Mouse (Mus musculus) ES-E14 (cell line): ENCODE measurements at regions not wholly inside any gene's neighbourhood (a gene's known extent, or its start where the extent isn't known, plus 50 kb on each side); places are given as distances from the start of the nearest gene placed in this dataset.

ENCODE experiments used
- DNase-seq: peaks from one replicate; pipeline ENCODE4 v3.0.0-alpha.2; 2013; ENCODE audit warnings: low read depth, low spot score
- H3K27ac ChIP-seq: 2 replicates; pipeline ENCODE4 v1.5.1; 2012; ENCODE audit warnings: low read depth, mild to moderate bottlenecking, low read length, moderate library complexity, mixed read lengths; ENCODE audit not compliant: poor library complexity, insufficient read depth, severe bottlenecking
- H3K36me3 ChIP-seq: 2 replicates; pipeline ENCODE4 v1.6.1; 2012; ENCODE audit warnings: mild to moderate bottlenecking, low read length, moderate library complexity, mixed read lengths; ENCODE audit not compliant: control insufficient read depth, poor library complexity, insufficient read depth, severe bottlenecking
- H3K4me1 ChIP-seq, 2 experiments: fragments of 150-350 bp in 1 of 2; sonication (generic) in 1 of 2; 2 replicates each; pipeline ENCODE4 v1.6.1; 2012; ENCODE audit warnings: low read length in 2 of 2, mild to moderate bottlenecking in 1 of 2, mixed read lengths in 1 of 2; ENCODE audit not compliant: control insufficient read depth in 2 of 2, insufficient read depth in 2 of 2, poor library complexity in 1 of 2
- H3K4me3 ChIP-seq, 2 experiments: fragments of 150-350 bp in 1 of 2; sonication (generic) in 1 of 2; 2 replicates each; pipeline ENCODE4 v1.5.1; 2012; ENCODE audit warnings: low read length in 2 of 2, low read depth in 1 of 2, mild to moderate bottlenecking in 1 of 2, mixed read lengths in 1 of 2; ENCODE audit not compliant: insufficient read depth in 1 of 2, poor library complexity in 1 of 2, severe bottlenecking in 1 of 2
- H3K9ac ChIP-seq: 2 replicates; pipeline ENCODE4 v1.6.1; 2012; ENCODE audit warnings: low read depth, mild to moderate bottlenecking, low read length, mixed read lengths; ENCODE audit not compliant: poor library complexity, insufficient read depth, severe bottlenecking
- H3K9me3 ChIP-seq: fragments of 150-350 bp; sonication (generic); 2 replicates; pipeline ENCODE4 v1.6.1; 2012; ENCODE audit warnings: low read depth, mild to moderate bottlenecking, low read length; ENCODE audit not compliant: control insufficient read depth, insufficient read depth
- CHD2 ChIP-seq: IDR thresholded peaks from 2 replicates; pipeline ENCODE4 v1.6.1; 2014; ENCODE audit warnings: mild to moderate bottlenecking, low read depth, low read length, inconsistent platforms
- HCFC1 ChIP-seq: IDR thresholded peaks from 2 replicates; pipeline ENCODE4 v1.6.1; 2012; ENCODE audit warnings: low read length, inconsistent platforms, borderline replicate concordance; ENCODE audit not compliant: insufficient read depth
- MAFK ChIP-seq: IDR thresholded peaks from 2 replicates; pipeline ENCODE4 v1.6.1; 2014; ENCODE audit warnings: mild to moderate bottlenecking, low read depth, low read length, inconsistent platforms; ENCODE audit not compliant: insufficient read depth
- ZC3H11A ChIP-seq: IDR thresholded peaks from 2 replicates; pipeline ENCODE4 v1.6.1; 2012; ENCODE audit warnings: low read depth, mild to moderate bottlenecking, inconsistent platforms, low read length, borderline replicate concordance
- ZNF384 ChIP-seq: IDR thresholded peaks from 2 replicates; pipeline ENCODE4 v1.6.1; 2012; ENCODE audit warnings: low read depth, low read length, inconsistent platforms
- in situ Hi-C, 2 experiments: fragments of 600-800 bp; cut with MboI; formaldehyde crosslinking; loops; one replicate each; pipeline ENCODE4 v1.15.1; 2025; ENCODE audit warnings: low sequenced_read_pairs in 2 of 2, inconsistent platforms in 1 of 2; ENCODE audit not compliant: unreplicated experiment in 2 of 2

DNA sequence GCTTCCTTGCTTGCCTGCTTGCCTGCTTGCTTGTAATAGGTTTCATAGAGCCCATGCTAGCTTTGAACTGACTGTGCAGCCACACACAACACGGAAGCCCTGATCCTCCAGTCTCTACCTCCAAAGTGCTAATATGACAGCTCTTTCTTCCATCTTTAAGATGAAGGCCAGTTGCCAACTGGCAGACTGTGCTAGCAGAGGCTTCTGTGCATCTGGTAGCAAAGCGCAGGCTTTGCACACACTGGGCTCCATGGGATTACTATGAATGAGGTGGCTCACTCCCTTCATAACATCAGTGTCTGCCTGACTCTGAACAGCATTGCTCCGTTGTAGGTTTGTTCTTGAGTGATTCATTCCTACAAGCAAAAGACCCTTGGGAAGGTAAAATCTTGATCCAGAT lies 107.9 kb upstream of the Tmc3 start:
- H3K36me3 ChIP-seq = no peaks in the 10 kb centered on the region
- no peak for DNase-seq
- H3K27ac ChIP-seq = no peak overlapping the region

DNA sequence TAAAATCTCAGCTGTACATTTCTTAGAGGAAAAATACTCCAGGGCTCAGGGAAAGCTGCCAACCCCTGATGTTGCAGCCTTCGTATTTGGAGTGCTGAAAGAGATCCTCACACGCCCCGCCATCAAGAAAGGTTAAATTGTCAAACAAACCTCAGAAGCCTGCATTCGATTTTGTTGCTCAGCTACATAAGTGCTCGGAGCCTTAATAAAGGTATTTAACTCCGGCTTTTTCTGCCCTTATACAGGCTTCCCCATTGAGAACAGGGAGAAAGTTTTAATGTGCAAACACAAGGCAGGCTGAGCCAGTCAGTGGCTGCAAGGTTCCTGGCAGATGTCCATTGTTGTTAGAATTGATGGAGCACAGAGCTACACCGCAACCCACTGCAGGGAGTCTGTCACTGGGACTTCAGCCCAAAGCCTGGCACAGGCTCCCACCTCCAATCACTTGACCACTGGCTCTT lies 107.0 kb upstream of the Tmc3 start:
- no peak overlapping the region for H3K9ac ChIP-seq
- H3K4me3 ChIP-seq = no peak overlapping the region
- no peaks in the 10 kb centered on the region for H3K9me3 ChIP-seq
- no peaks in the 10 kb centered on the region for H3K36me3 ChIP-seq
- no peak for DNase-seq
- in situ Hi-C loops = no loop called here
- no peak overlapping the region for H3K27ac ChIP-seq
- TF ChIP-seq CHD2 = no peak
- TF ChIP-seq MAFK = no peak
- no peak for TF ChIP-seq ZNF384
- TF ChIP-seq ZC3H11A = no peak
- no peak for TF ChIP-seq HCFC1
- no peaks in the 10 kb centered on the region for H3K4me1 ChIP-seq

More for the DNA sequence above, 107.9 kb upstream of the Tmc3 start:
- Histone ChIP-seq H3K4me3 (no peak overlapping the region), H3K9me3 (no peaks in the 10 kb centered on the region), H3K9ac (no peak overlapping the region), H3K4me1 (no peaks in the 10 kb centered on the region)
- in situ Hi-C loops = no loop called here
- TF ChIP-seq HCFC1 = no peak
- TF ChIP-seq MAFK = no peak
- TF ChIP-seq ZC3H11A = no peak
- TF ChIP-seq ZNF384 = no peak
- no peak for TF ChIP-seq CHD2

DNA sequence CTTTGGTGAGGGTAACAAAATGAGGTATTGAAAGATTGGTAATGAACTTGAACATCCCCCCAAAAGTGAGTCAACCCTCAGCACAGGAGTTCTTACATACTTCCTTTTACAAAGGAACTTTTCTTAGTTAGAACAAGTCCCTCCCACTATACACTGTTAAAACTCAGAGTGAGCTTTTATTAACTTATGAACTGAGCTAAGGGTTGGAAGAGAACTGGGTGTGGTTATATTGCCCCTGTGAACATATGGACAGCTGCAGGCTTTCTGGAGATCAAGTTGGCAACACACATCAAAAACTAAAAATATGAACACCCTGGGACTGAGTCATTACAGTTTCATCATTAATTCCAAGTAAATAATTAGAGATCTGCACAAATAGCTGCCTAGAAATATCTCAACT lies 103.1 kb upstream of the Tmc3 start:
- Histone ChIP-seq H3K9me3 (no peaks in the 10 kb centered on the region), H3K4me3 (no peak overlapping the region), H3K9ac (no peak overlapping the region), H3K36me3 (no peaks in the 10 kb centered on the region), H3K27ac (no peak overlapping the region), H3K4me1 (no peaks in the 10 kb centered on the region)
- in situ Hi-C loops = no loop called here
- TF ChIP-seq ZC3H11A = no peak
- TF ChIP-seq MAFK = no peak
- TF ChIP-seq ZNF384 = no peak
- no peak for TF ChIP-seq CHD2
- no peak for TF ChIP-seq HCFC1
- no peak for DNase-seq

DNA sequence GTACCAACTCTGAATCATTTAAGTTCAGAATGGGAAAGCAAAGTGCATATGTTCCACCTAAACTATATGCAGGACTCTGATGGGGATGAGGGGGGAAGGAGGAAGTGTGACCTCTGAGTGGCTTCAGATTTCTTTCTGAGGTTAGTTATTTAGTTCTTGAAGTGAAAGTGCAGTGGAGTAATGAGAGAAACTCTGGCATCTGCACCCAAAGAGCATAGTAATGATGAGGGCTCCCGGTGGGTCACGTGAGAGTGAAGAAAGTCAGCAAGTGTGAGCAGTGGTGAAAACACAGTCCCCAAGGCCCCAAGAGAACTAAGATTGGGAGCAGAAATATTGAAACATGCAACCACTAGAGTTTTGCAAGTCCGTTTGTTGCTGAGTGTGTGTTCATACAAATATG lies 102.5 kb upstream of the Tmc3 start:
- H3K9ac ChIP-seq = no peak overlapping the region
- H3K36me3 ChIP-seq = no peaks in the 10 kb centered on the region
- DNase-seq = no peak
- no peaks in the 10 kb centered on the region for H3K9me3 ChIP-seq
- H3K27ac ChIP-seq = no peak overlapping the region
- no peak for TF ChIP-seq ZC3H11A
- no peak for TF ChIP-seq ZNF384
- no peak for TF ChIP-seq MAFK
- no peak for TF ChIP-seq HCFC1
- no peak for TF ChIP-seq CHD2
- no peaks in the 10 kb centered on the region for H3K4me1 ChIP-seq
- in situ Hi-C loops = no loop called here
- no peak overlapping the region for H3K4me3 ChIP-seq

DNA sequence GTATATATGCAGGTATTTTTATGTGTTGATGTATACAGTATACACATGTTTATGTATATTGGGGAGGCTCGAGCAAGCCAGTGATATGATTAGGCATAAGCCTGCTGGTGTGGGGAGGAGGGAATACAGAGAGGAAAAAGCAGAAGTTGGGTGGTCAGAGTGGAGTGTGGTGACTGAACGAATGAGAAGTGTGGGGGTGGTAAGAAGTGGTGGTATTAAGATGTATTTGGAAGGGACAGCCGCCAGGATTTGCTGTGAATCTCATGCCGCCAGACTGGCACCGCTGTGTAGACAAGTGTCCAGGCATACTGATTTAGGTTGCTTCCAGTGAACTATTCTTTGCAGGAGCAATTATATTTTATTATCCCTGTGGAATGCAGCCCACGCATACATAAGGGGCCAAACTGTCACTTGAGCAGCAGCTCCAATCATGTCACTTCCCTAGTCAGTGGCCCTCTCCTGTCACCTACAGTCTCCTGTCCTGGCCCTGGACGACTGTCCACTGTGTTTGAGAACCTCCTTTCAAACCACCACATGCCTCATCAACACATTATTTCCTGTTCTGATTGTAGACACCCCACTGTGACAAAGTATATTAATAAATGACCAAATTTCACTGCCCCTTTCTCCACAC lies 101.9 kb upstream of the Tmc3 start:
- no peaks in the 10 kb centered on the region for H3K9me3 ChIP-seq
- H3K36me3 ChIP-seq = no peaks in the 10 kb centered on the region
- no peak for DNase-seq
- in situ Hi-C loops = no loop called here
- H3K9ac ChIP-seq = no peak overlapping the region
- TF ChIP-seq HCFC1 (no peak), ZNF384 (no peak), ZC3H11A (no peak), CHD2 (no peak), MAFK (no peak)
- H3K4me1 ChIP-seq = no peaks in the 10 kb centered on the region
- no peak overlapping the region for H3K27ac ChIP-seq
- no peak overlapping the region for H3K4me3 ChIP-seq
